In genomic region chr15:102934897-102935296, GRCm38 (mm10) we compare ENCODE assay signal across 14 mouse cellular contexts. TPM values are rescaled to one million over a fixed set of nuclear protein-coding genes. Genes with fewer than 3 reads are reported as not detected.
A peak's percentile ranks its signal among the peaks of the same experiment; 100 is the strongest.
DNase-seq lines count a peak whose midpoint lies in the region; ATAC-seq and TF ChIP-seq lines count a peak whose summit lies in the region.
"Had no signal": no experiment of that assay in that cellular context is flagged by ENCODE, and none has a peak within 500 bp of the region (broad histone marks: within the 10 kb centered on the region; RNA-seq: fewer than 3 reads in every experiment).

No protein-coding gene starts in this region.

- no peak for ATAC-seq in kidney, embryonic 15.5 days (replicated peaks; ENCODE audit: low FRiP score)
- ATAC-seq in Patski, result peak; percentile 48
- no peak for ATAC-seq in limb, embryonic 14.5 days (ENCODE audit: low FRiP score, low read depth)
- ATAC-seq: inflammation-experienced regulatory T-cells, adult 6 months had no signal

- H3K27me3 ChIP-seq in kidney, embryonic 15.5 days, result peaks cover 100% of the 10 kb centered on the region
- H3K27me3 ChIP-seq in Patski, result peaks cover 6% of the 10 kb centered on the region
- H3K27me3 ChIP-seq in limb, embryonic 14.5 days (ENCODE audit: control insufficient read depth, insufficient read depth, low read length), result peaks cover 100% of the 10 kb centered on the region

- peak overlapping the region; percentile 27 for H3K4me2 ChIP-seq in kidney, embryonic 15.5 days
- H3K4me2 ChIP-seq in limb, embryonic 14.5 days (replicated peaks; ENCODE audit: low read depth, low read length, severe bottlenecking), result peak overlapping the region; percentile 32

- H3K9ac ChIP-seq in kidney, embryonic 15.5 days, result no peak overlapping the region
- H3K9ac ChIP-seq in limb, embryonic 14.5 days (ENCODE audit: low read depth, low read length, severe bottlenecking), result no peak overlapping the region
- H3K9ac ChIP-seq: liver, embryonic 14.5 days had no signal

- POLR2A ChIA-PET in Patski (lab: Charles Lee), result interaction anchor here (0.5 kb wide), 1 partner anchor 256 kb away, joined by 3 read pairs; no protein-coding TSS in a partner anchor

- TF ChIP-seq POLR2A in limb, embryonic 14.5 days (IDR thresholded peaks at IDR 0.05; ENCODE audit: borderline replicate concordance, extremely low read depth, insufficient read depth, insufficient read length), result no peak

- under 1% methylated on average over 27 of the region's 27 CpGs for WGBS in kidney, embryonic 15.5 days
- 0% methylated on average over 26 of the region's 27 CpGs for WGBS in limb, embryonic 14.5 days

- H3K4me3 ChIP-seq in kidney, embryonic 15.5 days (replicated peaks), result 0 out of 2 replicates have a peak overlapping the region, but pooled peaks have one; percentile 18
- H3K4me3 ChIP-seq in limb, embryonic 14.5 days (replicated peaks; ENCODE audit: low read length), result peak overlapping the region; percentile 21

- CTCF ChIA-PET in Patski (lab: Charles Lee), result interaction anchor here (0.9 kb wide), 1 partner anchor 16 kb away, joined by 3 read pairs; no protein-coding TSS in a partner anchor

- in situ Hi-C loops in Patski (cut with MboI; ENCODE audit: low pct_unique_long_range_greater_than_20kb), result no loop called here

- no peaks in the 10 kb centered on the region for H3K9me3 ChIP-seq in kidney, embryonic 15.5 days (replicated peaks)
- H3K9me3 ChIP-seq in limb, embryonic 14.5 days (ENCODE audit: control insufficient read depth, low read length), result no peaks in the 10 kb centered on the region

- peaks cover 29% of the 10 kb centered on the region for H3K4me1 ChIP-seq in kidney, embryonic 15.5 days
- peaks cover 5% of the 10 kb centered on the region for H3K4me1 ChIP-seq in limb, embryonic 14.5 days (ENCODE audit: control insufficient read depth, insufficient read depth, low read length)

- DNase-seq in embryo, embryonic 9.5 days (ENCODE audit: extremely low spot score), result peak; percentile 64
- DNase-seq in embryo, embryonic 10.5 days (ENCODE audit: low spot score), result no peak
- no peak for DNase-seq in kidney, adult 18-20 months
- DNase-seq in Patski (ENCODE audit: low read depth, low spot score), result no peak
- no peak for DNase-seq in limb, embryonic 14.5 days (ENCODE audit: low spot score)
- no peak for DNase-seq in right cerebral cortex, adult 2 months (ENCODE audit: low spot score in 2 of 2)
- DNase-seq in cerebellum, adult 11-12 months, result no peak
- DNase-seq: adrenal gland, postnatal 36 days; cerebellum, adult 11 months; embryo, embryonic 11 days; heart, adult 11 months had no signal

- H3K27ac ChIP-seq in kidney, embryonic 15.5 days, result no peak overlapping the region
- no peak overlapping the region for H3K27ac ChIP-seq in limb, embryonic 14.5 days (replicated peaks; ENCODE audit: low read depth, low read length)
- H3K27ac ChIP-seq: liver, embryonic 14.5 days had no signal

- no peak for TF ChIP-seq CTCF in Patski (IDR thresholded peaks at IDR 0.05)

- H3K36me3 ChIP-seq in kidney, embryonic 15.5 days, result no peaks in the 10 kb centered on the region
- H3K36me3 ChIP-seq in limb, embryonic 14.5 days (ENCODE audit: control insufficient read depth, insufficient read depth, low read length), result no peaks in the 10 kb centered on the region

RNA-seq across cellular contexts. Expression of gene Hoxc12, which starts 1.7 kb away (rescaled TPM):
- polyA plus RNA-seq in kidney, embryonic 15.5 days (2015; fragmentation: Nextera tagmentation; extraction: Ambion mirVana), result not detected in 2 replicates
- polyA plus RNA-seq in Patski (2021), result not detected
- 3.6 and 4.5 TPM in 2 replicates for polyA plus RNA-seq in limb, embryonic 14.5 days (2012; rRNA removed)
- polyA plus RNA-seq in limb, embryonic 14.5 days (2014; fragmentation: Nextera tagmentation; extraction: Ambion mirVana), result 4.0 and 4.2 TPM in 2 replicates
- polyA plus RNA-seq: inflammation-experienced regulatory T-cells, adult 6 months; liver, embryonic 14.5 days had no signal

RNA-seq across cellular contexts. Expression of gene Hoxc13, which starts 14.0 kb away (rescaled TPM):
- polyA plus RNA-seq in kidney, embryonic 15.5 days (2015; fragmentation: Nextera tagmentation; extraction: Ambion mirVana), result not detected in 2 replicates
- polyA plus RNA-seq in Patski (2021), result 0.04 TPM
- polyA plus RNA-seq in limb, embryonic 14.5 days (2012; rRNA removed), result 2.5 and 2.9 TPM in 2 replicates
- 6.1 and 7.7 TPM in 2 replicates for polyA plus RNA-seq in limb, embryonic 14.5 days (2014; fragmentation: Nextera tagmentation; extraction: Ambion mirVana)
- polyA plus RNA-seq: inflammation-experienced regulatory T-cells, adult 6 months; liver, embryonic 14.5 days had no signal

RNA-seq across cellular contexts. Expression of gene Hoxc11, which starts 19.3 kb away (rescaled TPM):
- polyA plus RNA-seq in kidney, embryonic 15.5 days (2015; fragmentation: Nextera tagmentation; extraction: Ambion mirVana), result 1.7 and 2.9 TPM in 2 replicates
- polyA plus RNA-seq in Patski (2021), result not detected
- 7.4 and 7.6 TPM in 2 replicates for polyA plus RNA-seq in limb, embryonic 14.5 days (2012; rRNA removed)
- polyA plus RNA-seq in limb, embryonic 14.5 days (2014; fragmentation: Nextera tagmentation; extraction: Ambion mirVana), result 1.4 TPM in 2 replicates
- polyA plus RNA-seq: inflammation-experienced regulatory T-cells, adult 6 months; liver, embryonic 14.5 days had no signal

RNA-seq across cellular contexts. Expression of gene Hoxc10, which starts 31.7 kb away (rescaled TPM):
- polyA plus RNA-seq in kidney, embryonic 15.5 days (2015; fragmentation: Nextera tagmentation; extraction: Ambion mirVana), result 52.4 and 53.5 TPM in 2 replicates
- 4.5 TPM for polyA plus RNA-seq in Patski (2021)
- polyA plus RNA-seq in limb, embryonic 14.5 days (2012; rRNA removed), result 9.7 and 14.3 TPM in 2 replicates
- 5.8 and 6.0 TPM in 2 replicates for polyA plus RNA-seq in limb, embryonic 14.5 days (2014; fragmentation: Nextera tagmentation; extraction: Ambion mirVana)
- polyA plus RNA-seq: inflammation-experienced regulatory T-cells, adult 6 months; liver, embryonic 14.5 days had no signal

RNA-seq across cellular contexts. Expression of gene Hoxc5, which starts 32.3 kb away (rescaled TPM):
- polyA plus RNA-seq in kidney, embryonic 15.5 days (2015; fragmentation: Nextera tagmentation; extraction: Ambion mirVana), result 3.6 and 4.8 TPM in 2 replicates
- 0.56 TPM for polyA plus RNA-seq in Patski (2021)
- 7.6 and 9.0 TPM in 2 replicates for polyA plus RNA-seq in limb, embryonic 14.5 days (2012; rRNA removed)
- polyA plus RNA-seq in limb, embryonic 14.5 days (2014; fragmentation: Nextera tagmentation; extraction: Ambion mirVana), result 2.6 and 3.5 TPM in 2 replicates
- polyA plus RNA-seq: inflammation-experienced regulatory T-cells, adult 6 months had no signal
